In the genomic region with DNA sequence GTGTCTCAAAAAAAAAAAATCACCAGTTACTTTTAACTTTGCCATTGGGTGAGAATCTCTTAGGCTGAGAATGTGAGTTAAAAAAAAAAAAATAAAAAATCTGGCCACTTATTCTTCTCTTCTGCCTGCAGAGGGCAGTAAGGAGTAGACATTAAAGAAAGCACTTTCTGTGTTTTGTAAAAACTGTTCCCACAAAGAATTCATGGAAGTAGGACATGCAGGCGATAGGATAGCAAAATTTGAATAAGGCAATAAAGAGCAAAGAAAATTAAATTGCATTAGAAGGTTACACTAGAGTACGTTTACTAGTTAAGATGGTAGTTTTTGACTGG, we compare ENCODE assay signal across 8 mouse cellular contexts. TPM values are rescaled to one million over a fixed set of nuclear protein-coding genes. Genes with fewer than 3 reads are reported as not detected.
DNase-seq lines count a peak whose midpoint lies in the region; ATAC-seq and TF ChIP-seq lines count a peak whose summit lies in the region.

No protein-coding gene starts in this region.

- ATAC-seq in kidney, embryonic 15.5 days (replicated peaks; ENCODE audit: low FRiP score) = no peak
- no peak for ATAC-seq in midbrain, embryonic 12.5 days (ENCODE audit: low FRiP score, low read depth)

- no peaks in the 10 kb centered on the region for H3K36me3 ChIP-seq in kidney, adult 2 months (ENCODE audit: control insufficient read depth, insufficient read depth, low read length)
- H3K36me3 ChIP-seq in kidney, embryonic 15.5 days = no peaks in the 10 kb centered on the region
- H3K36me3 ChIP-seq in forebrain, embryonic 10.5 days (replicated peaks) = no peaks in the 10 kb centered on the region
- H3K36me3 ChIP-seq in midbrain, embryonic 12.5 days = no peaks in the 10 kb centered on the region

- no peak overlapping the region for H3K4me2 ChIP-seq in kidney, embryonic 15.5 days
- peak overlapping the region; percentile 47 for H3K4me2 ChIP-seq in midbrain, embryonic 12.5 days (replicated peaks)

- H3K9ac ChIP-seq in kidney, embryonic 15.5 days = no peak overlapping the region
- H3K9ac ChIP-seq in midbrain, embryonic 12.5 days (replicated peaks) = no peak overlapping the region

- H3K4me1 ChIP-seq in kidney, adult 2 months (ENCODE audit: control insufficient read depth, insufficient read depth, low read length) = no peaks in the 10 kb centered on the region
- peaks cover 11% of the 10 kb centered on the region for H3K4me1 ChIP-seq in kidney, embryonic 15.5 days
- peaks cover 33% of the 10 kb centered on the region for H3K4me1 ChIP-seq in forebrain, embryonic 10.5 days
- peaks cover 15% of the 10 kb centered on the region for H3K4me1 ChIP-seq in midbrain, embryonic 12.5 days

- no peaks in the 10 kb centered on the region for H3K9me3 ChIP-seq in kidney, embryonic 15.5 days (replicated peaks)
- H3K9me3 ChIP-seq in forebrain, embryonic 10.5 days = no peaks in the 10 kb centered on the region; the same call in 1 of the 2 replicates
- H3K9me3 ChIP-seq in midbrain, embryonic 12.5 days = no peaks in the 10 kb centered on the region

- H3K4me3 ChIP-seq in kidney, adult 2 months (ENCODE audit: insufficient read depth, low read depth, low read length) = no peak overlapping the region
- H3K4me3 ChIP-seq in kidney, embryonic 15.5 days (replicated peaks) = no peak overlapping the region
- H3K4me3 ChIP-seq in forebrain, embryonic 10.5 days = peak overlapping the region; percentile 27; the same call in 1 of the 2 replicates
- H3K4me3 ChIP-seq in midbrain, embryonic 12.5 days = peak overlapping the region; percentile 26

- no peaks in the 10 kb centered on the region for H3K27me3 ChIP-seq in kidney, adult 2 months (replicated peaks; ENCODE audit: control insufficient read depth, insufficient read depth, low read length)
- no peaks in the 10 kb centered on the region for H3K27me3 ChIP-seq in kidney, embryonic 15.5 days
- no peaks in the 10 kb centered on the region for H3K27me3 ChIP-seq in forebrain, embryonic 10.5 days (ENCODE audit: poor library complexity, severe bottlenecking)
- no peaks in the 10 kb centered on the region for H3K27me3 ChIP-seq in midbrain, embryonic 12.5 days

- 54% methylated on average over 2 of the region's 2 CpGs for WGBS in kidney, adult 2 months
- WGBS in kidney, embryonic 15.5 days = 71% methylated on average over 2 of the region's 2 CpGs
- WGBS in forebrain, embryonic 10.5 days = 61% methylated on average over 2 of the region's 2 CpGs
- WGBS in midbrain, embryonic 12.5 days = 62% methylated on average over 2 of the region's 2 CpGs

- peak; percentile 47 for DNase-seq in kidney, adult 2 months
- DNase-seq in MN1 (ENCODE audit: low spot score) = peak; percentile 62
- DNase-seq in forebrain, embryonic 10.5 days (ENCODE audit: extremely low spot score, low spot score) = no peak
- no peak for DNase-seq in adrenal gland, postnatal 25 days
- no peak for DNase-seq in ovary, postnatal 10 days (ENCODE audit: low spot score)
- DNase-seq in ovary, adult 18-20 months (ENCODE audit: low spot score) = no peak

- H3K27ac ChIP-seq in kidney, adult 2 months (ENCODE audit: insufficient read depth, low read depth, low read length) = no peak overlapping the region
- H3K27ac ChIP-seq in kidney, embryonic 15.5 days = no peak overlapping the region
- peak overlapping the region; percentile 77; the same call in 1 of the 2 replicates for H3K27ac ChIP-seq in forebrain, embryonic 10.5 days
- H3K27ac ChIP-seq in midbrain, embryonic 12.5 days (replicated peaks) = peak overlapping the region; percentile 74

- TF ChIP-seq POLR2A in kidney, adult 2 months (IDR thresholded peaks at IDR 0.05; ENCODE audit: low read depth, low read length) = no peak

- no peak for TF ChIP-seq CTCF in kidney, adult 2 months (conservative IDR thresholded peaks at IDR 0.05; ENCODE audit: insufficient read depth, insufficient read length, low read depth, low read length)

RNA-seq across cellular contexts. Expression of a gene that starts 4.3 kb away (rescaled TPM):
- polyA plus RNA-seq in kidney, adult 2 months (2012; rRNA removed) = 11.2 and 14.6 TPM in 2 replicates
- polyA plus RNA-seq in kidney, embryonic 15.5 days (2015; fragmentation: Nextera tagmentation; extraction: Ambion mirVana) = 25.6 and 27.8 TPM in 2 replicates
- polyA plus RNA-seq in forebrain, embryonic 10.5 days (2016; fragmentation: Nextera tagmentation; extraction: Ambion mirVana) = 28.9 and 31.2 TPM in 2 replicates
- 21.4 and 21.9 TPM in 2 replicates for polyA plus RNA-seq in midbrain, embryonic 12.5 days (2016; fragmentation: Nextera tagmentation; extraction: Ambion mirVana)
- 17.2 and 39.9 TPM in 2 replicates for total RNA-seq in adrenal gland, postnatal 25 days (2021)

RNA-seq across cellular contexts. Expression of a gene that starts 17.3 kb away (rescaled TPM):
- 0.08 and 0.11 TPM in 2 replicates for polyA plus RNA-seq in kidney, adult 2 months (2012; rRNA removed)
- polyA plus RNA-seq in kidney, embryonic 15.5 days (2015; fragmentation: Nextera tagmentation; extraction: Ambion mirVana) = not detected in 2 replicates
- polyA plus RNA-seq in forebrain, embryonic 10.5 days (2016; fragmentation: Nextera tagmentation; extraction: Ambion mirVana) = not detected in 2 replicates
- not detected in 2 replicates for polyA plus RNA-seq in midbrain, embryonic 12.5 days (2016; fragmentation: Nextera tagmentation; extraction: Ambion mirVana)
- not detected in 2 replicates for total RNA-seq in adrenal gland, postnatal 25 days (2021)

RNA-seq across cellular contexts. Expression of a gene that starts 39.5 kb away (rescaled TPM):
- 13.4 and 21.0 TPM in 2 replicates for polyA plus RNA-seq in kidney, adult 2 months (2012; rRNA removed)
- polyA plus RNA-seq in kidney, embryonic 15.5 days (2015; fragmentation: Nextera tagmentation; extraction: Ambion mirVana) = 9.6 and 11.0 TPM in 2 replicates
- 14.0 and 14.5 TPM in 2 replicates for polyA plus RNA-seq in forebrain, embryonic 10.5 days (2016; fragmentation: Nextera tagmentation; extraction: Ambion mirVana)
- polyA plus RNA-seq in midbrain, embryonic 12.5 days (2016; fragmentation: Nextera tagmentation; extraction: Ambion mirVana) = 11.7 and 12.0 TPM in 2 replicates
- total RNA-seq in adrenal gland, postnatal 25 days (2021) = 23.6 and 24.4 TPM in 2 replicates

Comparison
In these comparisons a context has a peak if more than half of its experiments do, and no peak if none do; other contexts are left out.
1. DNase-seq: peak in kidney, adult 2 months (single experiment) and MN1 (single experiment); none in forebrain, embryonic 10.5 days (single experiment), adrenal gland, postnatal 25 days (single experiment), ovary, postnatal 10 days (single experiment) and ovary, adult 18-20 months (single experiment).
2. H3K27ac ChIP-seq: peak in forebrain, embryonic 10.5 days (single experiment) and midbrain, embryonic 12.5 days (single experiment); none in kidney, adult 2 months (single experiment) and kidney, embryonic 15.5 days (single experiment).
3. H3K4me3 ChIP-seq: peak in forebrain, embryonic 10.5 days (single experiment) and midbrain, embryonic 12.5 days (single experiment); none in kidney, adult 2 months (single experiment) and kidney, embryonic 15.5 days (single experiment).